Mouse (Mus musculus) gastrocnemius, adult 8-10 months (tissue): Measurements from ENCODE around the gene Cd164l2. TPM values are rescaled to one million over a fixed set of nuclear protein-coding genes. Genes with fewer than 3 reads are reported as not detected.
A peak's percentile ranks its signal among the peaks of the same experiment; 100 is the strongest.

ENCODE experiments used
- DNase-seq, 2 experiments: peaks; one replicate each; pipeline ENCODE4 v3.0.0; 2022; ENCODE audit warnings: low spot score in 2 of 2
- total RNA-seq, 4 experiments: library from RNA; stranded (reverse); gene quantifications; 2 replicates each; pipeline ENCODE4 v1.2.4; 2022

Cd164l2 gene
- total RNA-seq, 4 experiments from 2014 or later, result 0.59 TPM; not detected in 3

GRCm38 (mm10) chr4:133194482-133194881 lies 17.4 kb upstream of the Cd164l2 start:
- DNase-seq, result no peak

GRCm38 (mm10) chr4:133195014-133195413 lies 16.9 kb upstream of the Cd164l2 start:
- DNase-seq, result no peak

GRCm38 (mm10) chr4:133196136-133196535 lies 15.8 kb upstream of the Cd164l2 start:
- no peak for DNase-seq

- no peak for DNase-seq
Measured at GRCm38 (mm10) chr4:133196852-133197251, 15.1 kb upstream of the Cd164l2 start.

- DNase-seq, result no peak
Measured at GRCm38 (mm10) chr4:133197355-133197754, 14.6 kb upstream of the Cd164l2 start.

GRCm38 (mm10) chr4:133197801-133198286 lies 14.1 kb upstream of the Cd164l2 start:
- DNase-seq, result no peak

- no peak for DNase-seq
Measured at GRCm38 (mm10) chr4:133198337-133199180, 13.4 kb upstream of the Cd164l2 start.

- DNase-seq, result no peak
Measured at GRCm38 (mm10) chr4:133199743-133200142, 12.2 kb upstream of the Cd164l2 start.

- DNase-seq, result peak; percentile 31 to 33
Measured at GRCm38 (mm10) chr4:133200343-133200742, 11.6 kb upstream of the Cd164l2 start.

GRCm38 (mm10) chr4:133201006-133201771 lies 10.7 kb upstream of the Cd164l2 start:
- DNase-seq, result peak; percentile 61 to 75

GRCm38 (mm10) chr4:133202254-133202653 lies 9.7 kb upstream of the Cd164l2 start:
- DNase-seq, result no peak

- DNase-seq, result no peak
Measured at GRCm38 (mm10) chr4:133203591-133203990, 8.3 kb upstream of the Cd164l2 start.

- DNase-seq, result no peak
Measured at GRCm38 (mm10) chr4:133204379-133204778, 7.6 kb upstream of the Cd164l2 start.

GRCm38 (mm10) chr4:133209366-133209765 lies 2.6 kb upstream of the Cd164l2 start:
- no peak for DNase-seq

GRCm38 (mm10) chr4:133210023-133210787 lies 1.7 kb upstream of the Cd164l2 start:
- no peak for DNase-seq

GRCm38 (mm10) chr4:133210788-133211390 lies 1.0 kb upstream of the Cd164l2 start:
- no peak for DNase-seq

- peak; percentile 66 to 70 for DNase-seq
Measured at GRCm38 (mm10) chr4:133212562-133213267, 784 bp downstream of the Cd164l2 start.

GRCm38 (mm10) chr4:133213268-133213590 lies 1.3 kb downstream of the Cd164l2 start:
- no peak for DNase-seq

- DNase-seq, result no peak
Measured at GRCm38 (mm10) chr4:133213661-133214060, 1.7 kb downstream of the Cd164l2 start.

- DNase-seq, result peak in 1 of 2 experiments; percentile 48
Measured at GRCm38 (mm10) chr4:133217641-133218040, 5.7 kb downstream of the Cd164l2 start.

GRCm38 (mm10) chr4:133218745-133219144 lies 6.8 kb downstream of the Cd164l2 start:
- DNase-seq, result no peak
